ENCODE assay signal across 8 mouse cellular contexts in the genomic region with DNA sequence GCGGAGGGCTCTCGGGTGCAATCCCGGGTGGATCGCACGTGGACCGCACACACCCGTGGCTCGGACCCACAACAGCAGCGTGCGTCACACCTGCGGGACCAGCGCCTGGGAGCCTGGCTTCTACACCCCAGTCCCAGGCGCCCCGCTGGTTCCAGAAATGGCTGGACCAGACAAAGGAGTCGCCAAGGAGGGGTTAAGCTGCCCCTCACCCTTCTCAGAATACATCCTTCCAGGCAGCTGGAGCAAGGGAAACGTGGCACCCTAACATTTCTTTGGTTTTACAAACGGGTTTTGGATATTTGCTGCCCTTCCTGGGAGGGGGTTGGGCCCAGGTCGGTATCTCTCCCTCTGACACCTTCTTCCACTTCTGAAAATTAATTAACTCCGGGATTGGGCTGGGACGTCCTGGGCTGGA. TPM values are rescaled to one million over a fixed set of nuclear protein-coding genes. Genes with fewer than 3 reads are reported as not detected.
A peak's percentile ranks its signal among the peaks of the same experiment; 100 is the strongest.
DNase-seq lines count a peak whose midpoint lies in the region; ATAC-seq and TF ChIP-seq lines count a peak whose summit lies in the region.

No protein-coding gene starts in this region.

- H3K9ac ChIP-seq in forebrain, embryonic 11.5 days (ENCODE audit: low read length): peak overlapping the region; percentile 99
- H3K9ac ChIP-seq in intestine, embryonic 15.5 days: peak overlapping the region; percentile 94
- peak overlapping the region; percentile 76 for H3K9ac ChIP-seq in liver, postnatal 0 days (replicated peaks)
- peak overlapping the region; percentile 99 for H3K9ac ChIP-seq in stomach, embryonic 14.5 days (replicated peaks; ENCODE audit: low read depth, low read length)

- H3K9me3 ChIP-seq in forebrain, embryonic 11.5 days (ENCODE audit: control insufficient read depth, low read length): no peaks in the 10 kb centered on the region
- H3K9me3 ChIP-seq in intestine, embryonic 15.5 days: no peaks in the 10 kb centered on the region
- no peaks in the 10 kb centered on the region for H3K9me3 ChIP-seq in liver, postnatal 0 days (ENCODE audit: low read length)
- no peaks in the 10 kb centered on the region for H3K9me3 ChIP-seq in stomach, embryonic 14.5 days (ENCODE audit: control insufficient read depth, low read depth, low read length)

- peak overlapping the region; percentile 98 for H3K4me2 ChIP-seq in forebrain, embryonic 11.5 days (ENCODE audit: low read depth, low read length, severe bottlenecking)
- peak overlapping the region; percentile 79 for H3K4me2 ChIP-seq in intestine, embryonic 15.5 days (replicated peaks)
- H3K4me2 ChIP-seq in liver, postnatal 0 days (ENCODE audit: low read depth, low read length): peak overlapping the region; percentile 83
- peak overlapping the region; percentile 94 for H3K4me2 ChIP-seq in stomach, embryonic 14.5 days (replicated peaks; ENCODE audit: low read depth, low read length)

- WGBS in spleen, adult 2 months: 61% methylated on average over 20 of the region's 20 CpGs
- 0% methylated on average over 20 of the region's 20 CpGs for WGBS in forebrain, embryonic 11.5 days
- WGBS in intestine, embryonic 15.5 days: 2% methylated on average over 20 of the region's 20 CpGs
- WGBS in liver, postnatal 0 days (ENCODE audit: insufficient replicate concordance): 18% methylated on average over 20 of the region's 20 CpGs
- WGBS in stomach, embryonic 14.5 days: 5% methylated on average over 20 of the region's 20 CpGs

- no peak for TF ChIP-seq POLR2A in spleen, adult 2 months (IDR thresholded peaks at IDR 0.05; ENCODE audit: low read depth, low read length)

- no peaks in the 10 kb centered on the region for H3K36me3 ChIP-seq in spleen, adult 2 months (ENCODE audit: control insufficient read depth, insufficient read depth, low read length)
- no peaks in the 10 kb centered on the region for H3K36me3 ChIP-seq in forebrain, embryonic 11.5 days (ENCODE audit: control insufficient read depth, insufficient read depth, low read length)
- no peaks in the 10 kb centered on the region for H3K36me3 ChIP-seq in intestine, embryonic 15.5 days
- no peaks in the 10 kb centered on the region for H3K36me3 ChIP-seq in liver, postnatal 0 days (replicated peaks; ENCODE audit: insufficient read depth, low read length)
- 0 out of 2 replicates have a peak, but pooled peaks cover 4% of the 10 kb centered on the region for H3K36me3 ChIP-seq in stomach, embryonic 14.5 days (ENCODE audit: control insufficient read depth, insufficient read depth, low read length)

- no peak for ATAC-seq in forebrain, embryonic 11.5 days (replicated peaks; ENCODE audit: low FRiP score)
- ATAC-seq in intestine, embryonic 15.5 days: no peak
- ATAC-seq in liver, postnatal 0 days: no peak
- no peak for ATAC-seq in stomach, embryonic 14.5 days (ENCODE audit: insufficient number of reproducible peaks, insufficient read depth, low FRiP score, low read depth)

- H3K4me1 ChIP-seq in spleen, adult 2 months (ENCODE audit: control insufficient read depth, insufficient read depth, insufficient read length): peaks cover 6% of the 10 kb centered on the region
- H3K4me1 ChIP-seq in forebrain, embryonic 11.5 days (replicated peaks; ENCODE audit: control insufficient read depth, insufficient read depth, low read length): peaks cover 31% of the 10 kb centered on the region
- peaks cover 52% of the 10 kb centered on the region for H3K4me1 ChIP-seq in intestine, embryonic 15.5 days (replicated peaks)
- peaks cover 15% of the 10 kb centered on the region for H3K4me1 ChIP-seq in liver, postnatal 0 days (ENCODE audit: insufficient read depth)
- H3K4me1 ChIP-seq in stomach, embryonic 14.5 days (ENCODE audit: control insufficient read depth, insufficient read depth, low read length): peaks cover 59% of the 10 kb centered on the region

- peaks cover 16% of the 10 kb centered on the region for H3K27me3 ChIP-seq in spleen, adult 2 months (ENCODE audit: control insufficient read depth, insufficient read depth, low read length)
- H3K27me3 ChIP-seq in forebrain, embryonic 11.5 days (ENCODE audit: control insufficient read depth, insufficient read depth, low read length): no peaks in the 10 kb centered on the region
- H3K27me3 ChIP-seq in intestine, embryonic 15.5 days (replicated peaks): no peaks in the 10 kb centered on the region
- H3K27me3 ChIP-seq in liver, postnatal 0 days (ENCODE audit: insufficient read depth, low read length): peaks cover 48% of the 10 kb centered on the region
- H3K27me3 ChIP-seq in stomach, embryonic 14.5 days (ENCODE audit: control insufficient read depth, insufficient read depth, low read length): no peaks in the 10 kb centered on the region

- peak overlapping the region; percentile 50; the same call in 1 of the 2 replicates for H3K27ac ChIP-seq in spleen, adult 2 months (ENCODE audit: insufficient read depth, low read length)
- peak overlapping the region; percentile 95 for H3K27ac ChIP-seq in forebrain, embryonic 11.5 days (ENCODE audit: low read depth, low read length)
- H3K27ac ChIP-seq in intestine, embryonic 15.5 days: peak overlapping the region; percentile 72
- H3K27ac ChIP-seq in liver, postnatal 0 days (ENCODE audit: low read depth): no peak overlapping the region; the same call in 1 of the 2 replicates
- H3K27ac ChIP-seq in stomach, embryonic 14.5 days (ENCODE audit: low read length): peak overlapping the region; percentile 97

- DNase-seq in spleen, adult 2 months (ENCODE audit: low read depth in 1 of 2, low spot score in 2 of 2): no peak
- DNase-seq in spleen, adult 18-20 months: no peak
- DNase-seq in forebrain, embryonic 11.5 days (ENCODE audit: low spot score): peak; percentile 85
- DNase-seq in liver, postnatal 0 days: peak; percentile 44
- DNase-seq in spleen, postnatal 4 days (ENCODE audit: low spot score in 2 of 2): no peak
- no peak for DNase-seq in frontal cortex, postnatal 10 days (ENCODE audit: low spot score in 2 of 2)

- no peak for TF ChIP-seq EP300 in liver, postnatal 0 days (IDR thresholded peaks at IDR 0.05; ENCODE audit: low read depth)

- TF ChIP-seq CTCF in spleen, adult 2 months (IDR thresholded peaks at IDR 0.05; ENCODE audit: extremely low read depth, insufficient read depth, insufficient read length, insufficient replicate concordance): no peak
- TF ChIP-seq CTCF in liver, postnatal 0 days (IDR thresholded peaks at IDR 0.05; ENCODE audit: low read depth): no peak

- no peak overlapping the region; the same call in 1 of the 2 replicates for H3K4me3 ChIP-seq in spleen, adult 2 months (ENCODE audit: extremely low read depth, insufficient read depth, insufficient read length)
- peak overlapping the region; percentile 94 for H3K4me3 ChIP-seq in forebrain, embryonic 11.5 days (ENCODE audit: low read depth, low read length)
- peak overlapping the region; percentile 80 for H3K4me3 ChIP-seq in intestine, embryonic 15.5 days (replicated peaks)
- peak overlapping the region; percentile 68 for H3K4me3 ChIP-seq in liver, postnatal 0 days (ENCODE audit: low read depth, low read length)
- H3K4me3 ChIP-seq in stomach, embryonic 14.5 days (ENCODE audit: low read depth, low read length): peak overlapping the region; percentile 66

RNA-seq across cellular contexts. Expression of gene Slc38a10, which starts 35.7 kb away (rescaled TPM):
- 81.9 and 94.2 TPM in 2 replicates for polyA plus RNA-seq in spleen, adult 2 months (2012; rRNA removed)
- 58.3 and 68.2 TPM in 2 replicates for polyA plus RNA-seq in forebrain, embryonic 11.5 days (2014; fragmentation: Nextera tagmentation; extraction: Ambion mirVana)
- 81.8 and 88.2 TPM in 2 replicates for polyA plus RNA-seq in intestine, embryonic 15.5 days (2015; fragmentation: Nextera tagmentation; extraction: Ambion mirVana)
- polyA plus RNA-seq in liver, postnatal 0 days (2015; fragmentation: Nextera tagmentation; extraction: Ambion mirVana): 25.0 and 28.0 TPM in 2 replicates
- polyA plus RNA-seq in stomach, embryonic 14.5 days (2014; fragmentation: Nextera tagmentation; extraction: Ambion mirVana): 68.4 and 71.1 TPM in 2 replicates

RNA-seq across cellular contexts. Expression of gene Bahcc1, which starts 45.9 kb away (rescaled TPM):
- polyA plus RNA-seq in spleen, adult 2 months (2012; rRNA removed): 3.6 and 4.0 TPM in 2 replicates
- 25.2 and 30.3 TPM in 2 replicates for polyA plus RNA-seq in forebrain, embryonic 11.5 days (2014; fragmentation: Nextera tagmentation; extraction: Ambion mirVana)
- 5.8 and 7.1 TPM in 2 replicates for polyA plus RNA-seq in intestine, embryonic 15.5 days (2015; fragmentation: Nextera tagmentation; extraction: Ambion mirVana)
- 1.1 and 1.2 TPM in 2 replicates for polyA plus RNA-seq in liver, postnatal 0 days (2015; fragmentation: Nextera tagmentation; extraction: Ambion mirVana)
- 12.2 and 13.4 TPM in 2 replicates for polyA plus RNA-seq in stomach, embryonic 14.5 days (2014; fragmentation: Nextera tagmentation; extraction: Ambion mirVana)

Comparison
In these comparisons a context has a peak if more than half of its experiments do, and no peak if none do; other contexts are left out.
1. DNase-seq: peak in forebrain, embryonic 11.5 days (single experiment) and liver, postnatal 0 days (single experiment); none in spleen, adult 2 months (0 of 2), spleen, adult 18-20 months (0 of 2), spleen, postnatal 4 days (0 of 2) and frontal cortex, postnatal 10 days (0 of 2).
2. Peak in every context shown above with its lines, with median percentiles within 50 percentile points of each other: H3K4me2 ChIP-seq and H3K9ac ChIP-seq.